Mouse (Mus musculus) myocyte (in vitro differentiated cells): ENCODE data around the gene Pwwp2b.

ENCODE experiments used
- CEBPB ChIP-seq: IDR thresholded peaks from 2 replicates; pipeline ENCODE4 v1.6.1; 2011; ENCODE audit warnings: mild to moderate bottlenecking, moderate library complexity; ENCODE audit not compliant: poor library complexity, insufficient read depth, severe bottlenecking
- E2F4 ChIP-seq: IDR thresholded peaks from one replicate; pipeline ENCODE4 v1.6.1; 2011; ENCODE audit warnings: mild to moderate bottlenecking, control low read depth, moderate library complexity; ENCODE audit not compliant: insufficient read depth
- MAX ChIP-seq: IDR thresholded peaks from one replicate; pipeline ENCODE4 v1.6.1; 2011; ENCODE audit warnings: low read depth, mild to moderate bottlenecking, control low read depth
- MYOD1 ChIP-seq, 3 experiments: IDR thresholded peaks; one replicate each; pipeline ENCODE4 v1.6.1; 2011; ENCODE audit warnings: control low read depth in 2 of 3, low read depth in 2 of 3, mild to moderate bottlenecking in 2 of 3, moderate library complexity in 1 of 3; ENCODE audit not compliant: insufficient read length in 2 of 3, control insufficient read depth in 1 of 3
- MYOG ChIP-seq, 3 experiments: IDR thresholded peaks; one replicate each; pipeline ENCODE4 v1.6.1; 2011; ENCODE audit warnings: control low read depth in 2 of 3, low read depth in 2 of 3, mild to moderate bottlenecking in 2 of 3; ENCODE audit not compliant: insufficient read length in 2 of 3, control insufficient read depth in 1 of 3, insufficient read depth in 1 of 3
- POLR2A ChIP-seq: IDR thresholded peaks from one replicate; pipeline ENCODE4 v1.6.1; 2011; ENCODE audit warnings: low read depth, mild to moderate bottlenecking, control low read depth, moderate library complexity; ENCODE audit not compliant: insufficient read length
- POLR2AphosphoS2 ChIP-seq: IDR thresholded peaks from one replicate; pipeline ENCODE4 v1.6.1; 2011; ENCODE audit warnings: low read depth, control low read depth; ENCODE audit not compliant: insufficient read length
- REST ChIP-seq: IDR thresholded peaks from one replicate; pipeline ENCODE4 v1.6.1; 2011; ENCODE audit warnings: mild to moderate bottlenecking, control low read depth, moderate library complexity; ENCODE audit not compliant: insufficient read depth, insufficient read length
- SRF ChIP-seq: IDR thresholded peaks from one replicate; pipeline ENCODE4 v1.6.1; 2011; ENCODE audit warnings: low read depth; ENCODE audit not compliant: control insufficient read depth, insufficient read length
- TCF12 ChIP-seq: IDR thresholded peaks from one replicate; pipeline ENCODE4 v1.6.1; 2011; ENCODE audit warnings: mild to moderate bottlenecking, control low read depth; ENCODE audit not compliant: poor library complexity, insufficient read depth, severe bottlenecking
- TCF3 ChIP-seq: IDR thresholded peaks from one replicate; pipeline ENCODE4 v1.6.1; 2011; ENCODE audit warnings: low read depth, control low read depth; ENCODE audit not compliant: insufficient read length
- USF1 ChIP-seq: IDR thresholded peaks from one replicate; pipeline ENCODE4 v1.6.1; 2011; ENCODE audit warnings: low read depth, mild to moderate bottlenecking, control low read depth, moderate library complexity

GRCm38 (mm10) chr7:139270738-139271137, 22.5 kb downstream of the Pwwp2b start:
- TF ChIP-seq POLR2A (no peak), TCF3 (no peak), POLR2AphosphoS2 (no peak), USF1 (no peak), E2F4 (no peak), TCF12 (no peak), MYOG (IDR thresholded peaks at IDR 0.05; ENCODE audit: control insufficient read depth in 1 of 3, insufficient read depth in 1 of 3, insufficient read length in 2 of 3, low read depth in 2 of 3) (no peak), MAX (no peak), MYOD1 (IDR thresholded peaks at IDR 0.05; ENCODE audit: control insufficient read depth in 1 of 3, insufficient read length in 2 of 3, low read depth in 2 of 3) (no peak), CEBPB (no peak), SRF (no peak), REST (no peak)
